Mouse (Mus musculus) heart, embryonic 11.5 days (tissue): ENCODE data around the gene Mon2. TPM values are rescaled to one million over a fixed set of nuclear protein-coding genes. Genes with fewer than 3 reads are reported as not detected.

Source experiments
- ATAC-seq: fragments of 200-750 bp; cut with Nextera tagmentation; replicated peaks from 2 replicates; pipeline ENCODE4 v1.8.0; 2017; ENCODE audit warnings: moderate library complexity; ENCODE audit not compliant: insufficient number of reproducible peaks, low FRiP score, low TSS enrichment
- H3K27ac ChIP-seq: fragments of 300-500 bp; sonication (generic); 2 replicates; pipeline ENCODE4 v1.5.1; 2014; ENCODE audit warnings: mild to moderate bottlenecking, low read depth, low read length
- H3K27me3 ChIP-seq: fragments of 300-500 bp; sonication (generic); 2 replicates; pipeline ENCODE4 v1.6.1; 2014; ENCODE audit warnings: mild to moderate bottlenecking, low read length, mixed read lengths; ENCODE audit not compliant: control insufficient read depth, insufficient read depth
- H3K36me3 ChIP-seq: fragments of 300-500 bp; sonication (generic); 2 replicates; pipeline ENCODE4 v1.6.1; 2014; ENCODE audit warnings: mild to moderate bottlenecking, low read length, moderate library complexity, mixed read lengths; ENCODE audit not compliant: control insufficient read depth, insufficient read depth
- H3K4me1 ChIP-seq: fragments of 300-500 bp; sonication (generic); 2 replicates; pipeline ENCODE4 v1.6.1; 2014; ENCODE audit warnings: low read length; ENCODE audit not compliant: control insufficient read depth, insufficient read depth
- H3K4me2 ChIP-seq: fragments of 300-500 bp; sonication (generic); 2 replicates; pipeline ENCODE4 v1.6.1; 2014; ENCODE audit warnings: mild to moderate bottlenecking, moderate library complexity
- H3K4me3 ChIP-seq: fragments of 300-500 bp; sonication (generic); 2 replicates; pipeline ENCODE4 v1.5.1; 2014; ENCODE audit warnings: low read depth, low read length
- H3K9ac ChIP-seq: fragments of 300-500 bp; sonication (generic); 2 replicates; pipeline ENCODE4 v1.6.1; 2014; ENCODE audit warnings: mild to moderate bottlenecking, low read depth, low read length, moderate library complexity
- H3K9me3 ChIP-seq: fragments of 300-500 bp; sonication (generic); replicated peaks from 2 replicates; pipeline ENCODE4 v1.6.1; 2016; ENCODE audit warnings: low read length; ENCODE audit not compliant: control insufficient read depth
- WGBS: fragments of 180-500 bp; shearing (Covaris S2); extraction: QIAGEN DNeasy Blood & Tissue Kit; methylation state at CpG from one replicate; pipeline ENCODE4 v1.1.7; 2014; ENCODE audit not compliant: insufficient replicate concordance; 5-methylcytosine and 5-hydroxymethylcytosine counted together
- polyA plus RNA-seq: library from polyadenylated mRNA; unstranded; fragments of >200 nt; fragmentation: Nextera tagmentation; extraction: Ambion mirVana; gene quantifications from 2 replicates; pipeline ENCODE4 v1.2.1, GENCODE M21; 2014

Gene Mon2
- polyA plus RNA-seq, 1 experiment from 2014 or later, result 23.7 TPM

DNA sequence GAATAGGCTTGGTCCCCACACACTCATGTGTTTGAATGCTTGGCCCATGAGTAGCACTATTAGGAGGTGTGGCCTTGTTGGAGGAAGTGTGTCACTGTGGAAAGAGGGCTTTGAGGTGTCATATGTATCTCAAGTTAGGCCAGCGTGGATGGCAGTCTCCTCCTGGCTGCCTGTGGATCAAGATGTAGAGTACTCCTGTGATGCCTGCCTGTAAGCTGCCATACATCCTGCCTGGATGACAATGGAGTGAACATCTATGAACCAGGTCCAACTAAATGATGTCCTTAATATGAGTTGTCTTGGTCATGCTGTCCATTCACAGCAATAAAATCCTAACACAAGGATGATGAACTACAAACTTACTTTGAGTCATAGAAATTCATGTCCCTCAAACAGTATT is 64.9 kb downstream of the Mon2 start:
- no peaks in the 10 kb centered on the region for H3K4me1 ChIP-seq
- WGBS, result 88% methylated on average over 1 of the region's 1 CpGs
- H3K9me3 ChIP-seq, result no peaks in the 10 kb centered on the region
- H3K4me2 ChIP-seq, result no peak overlapping the region
- no peak overlapping the region for H3K27ac ChIP-seq
- no peak for ATAC-seq
- H3K36me3 ChIP-seq, result peaks cover 28% of the 10 kb centered on the region
- H3K4me3 ChIP-seq, result no peak overlapping the region
- H3K9ac ChIP-seq, result no peak overlapping the region
- no peaks in the 10 kb centered on the region for H3K27me3 ChIP-seq

- no peaks in the 10 kb centered on the region for H3K4me1 ChIP-seq
- no peak overlapping the region for H3K27ac ChIP-seq
- 89% methylated on average over 20 of the region's 20 CpGs for WGBS
- no peaks in the 10 kb centered on the region for H3K9me3 ChIP-seq
- H3K36me3 ChIP-seq, result peaks cover 9% of the 10 kb centered on the region; the same call in 1 of the 2 replicates
- no peak for ATAC-seq
- no peaks in the 10 kb centered on the region for H3K27me3 ChIP-seq
- no peak overlapping the region for H3K4me2 ChIP-seq
- no peak overlapping the region for H3K4me3 ChIP-seq
- no peak overlapping the region for H3K9ac ChIP-seq
Observed at GRCm38 (mm10) chr10:123005237-123006185, 70.8 kb downstream of the Mon2 start.

DNA sequence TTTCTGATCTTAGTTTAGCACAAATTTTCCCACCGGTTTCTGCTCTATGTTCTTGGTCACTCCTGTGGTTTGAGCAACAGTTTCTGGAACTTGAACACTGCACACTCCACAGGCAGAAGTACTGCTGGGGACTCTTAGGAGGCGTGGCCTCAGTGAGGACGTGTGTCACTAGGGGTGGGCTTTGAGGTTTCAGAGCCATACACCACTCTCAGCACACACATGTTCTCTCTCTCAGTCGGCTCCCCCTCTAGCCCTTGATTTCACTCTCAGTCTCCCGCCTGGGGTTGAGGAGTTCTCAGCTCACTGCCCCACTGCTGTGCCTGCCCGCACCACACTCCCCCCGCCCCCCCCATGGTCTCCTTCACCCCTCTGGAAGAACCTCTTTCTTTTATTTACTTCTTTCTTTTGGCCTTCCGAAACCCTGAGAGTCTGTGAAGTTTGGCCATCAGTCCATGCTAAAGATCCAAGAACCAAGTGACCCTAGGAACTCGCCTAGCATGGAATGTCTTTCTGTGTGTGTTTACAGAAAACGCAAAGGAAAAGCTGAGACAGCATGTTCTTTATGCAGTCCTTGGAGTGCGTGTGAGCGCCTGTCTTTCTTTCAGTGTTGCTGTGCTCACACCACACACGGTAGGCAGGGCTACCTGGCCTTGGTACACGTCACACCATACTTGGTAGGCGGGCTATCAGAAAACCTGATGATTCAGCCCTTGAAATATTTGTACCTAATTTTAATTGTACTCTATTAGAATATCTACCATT is 71.6 kb downstream of the Mon2 start:
- no peaks in the 10 kb centered on the region for H3K4me1 ChIP-seq
- H3K4me3 ChIP-seq, result no peak overlapping the region
- H3K27ac ChIP-seq, result no peak overlapping the region; the same call in 1 of the 2 replicates
- H3K9ac ChIP-seq, result no peak overlapping the region
- no peaks in the 10 kb centered on the region for H3K27me3 ChIP-seq
- ATAC-seq, result no peak
- no peaks in the 10 kb centered on the region for H3K9me3 ChIP-seq
- WGBS, result 79% methylated on average over 15 of the region's 15 CpGs
- peaks cover 5% of the 10 kb centered on the region; the same call in 1 of the 2 replicates for H3K36me3 ChIP-seq
- no peak overlapping the region for H3K4me2 ChIP-seq

- WGBS, result 74% methylated on average over 1 of the region's 1 CpGs
- H3K4me2 ChIP-seq, result no peak overlapping the region
- no peaks in the 10 kb centered on the region for H3K27me3 ChIP-seq
- H3K9me3 ChIP-seq, result no peaks in the 10 kb centered on the region
- H3K36me3 ChIP-seq, result peaks cover 12% of the 10 kb centered on the region
- no peak for ATAC-seq
- no peaks in the 10 kb centered on the region for H3K4me1 ChIP-seq
- H3K27ac ChIP-seq, result no peak overlapping the region
- H3K4me3 ChIP-seq, result no peak overlapping the region
- no peak overlapping the region for H3K9ac ChIP-seq
Observed at GRCm38 (mm10) chr10:123001985-123002384, 74.3 kb downstream of the Mon2 start.

GRCm38 (mm10) chr10:123001363-123001762 is 74.9 kb downstream of the Mon2 start:
- Histone ChIP-seq H3K36me3 (peaks cover 14% of the 10 kb centered on the region), H3K9me3 (no peaks in the 10 kb centered on the region)
- 90% methylated on average over 3 of the region's 3 CpGs for WGBS

GRCm38 (mm10) chr10:122999356-122999755 is 76.9 kb downstream of the Mon2 start:
- Histone ChIP-seq H3K36me3 (peaks cover 24% of the 10 kb centered on the region), H3K9ac (no peak overlapping the region), H3K27ac (no peak overlapping the region), H3K4me2 (no peak overlapping the region), H3K4me1 (no peaks in the 10 kb centered on the region), H3K27me3 (no peaks in the 10 kb centered on the region), H3K9me3 (no peaks in the 10 kb centered on the region), H3K4me3 (no peak overlapping the region)
- WGBS, result 68% methylated on average over 6 of the region's 6 CpGs
- no peak for ATAC-seq

More at GRCm38 (mm10) chr10:123001363-123001762, 74.9 kb downstream of the Mon2 start:
- Histone ChIP-seq H3K4me1 (no peaks in the 10 kb centered on the region), H3K27me3 (no peaks in the 10 kb centered on the region), H3K4me3 (no peak overlapping the region), H3K9ac (no peak overlapping the region), H3K4me2 (no peak overlapping the region), H3K27ac (no peak overlapping the region)
- no peak for ATAC-seq

DNA sequence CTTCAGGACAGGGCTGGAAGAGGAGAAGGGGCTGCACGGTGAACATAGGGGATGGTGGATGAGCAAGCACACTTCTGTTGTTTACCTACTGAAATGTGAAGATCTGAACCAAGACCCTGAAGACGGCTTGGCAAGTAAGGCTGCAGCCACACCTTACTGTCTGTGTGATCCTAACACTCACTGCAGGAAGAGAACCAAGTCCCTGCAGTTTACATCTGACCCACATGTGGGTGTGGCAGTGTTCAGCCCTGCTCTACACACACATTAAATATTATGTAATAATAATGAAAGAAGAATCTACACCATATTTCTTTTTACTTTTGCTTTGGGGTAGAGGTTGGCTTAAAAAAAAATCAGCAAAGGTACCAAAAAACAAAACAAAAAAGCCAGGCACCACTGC is 78.5 kb downstream of the Mon2 start:
- H3K4me3 ChIP-seq, result no peak overlapping the region
- no peaks in the 10 kb centered on the region for H3K27me3 ChIP-seq
- no peak overlapping the region for H3K9ac ChIP-seq
- H3K36me3 ChIP-seq, result peaks cover 27% of the 10 kb centered on the region
- no peaks in the 10 kb centered on the region for H3K9me3 ChIP-seq
- no peaks in the 10 kb centered on the region for H3K4me1 ChIP-seq
- no peak overlapping the region for H3K4me2 ChIP-seq
- no peak for ATAC-seq
- 84% methylated on average over 2 of the region's 2 CpGs for WGBS
- H3K27ac ChIP-seq, result no peak overlapping the region

DNA sequence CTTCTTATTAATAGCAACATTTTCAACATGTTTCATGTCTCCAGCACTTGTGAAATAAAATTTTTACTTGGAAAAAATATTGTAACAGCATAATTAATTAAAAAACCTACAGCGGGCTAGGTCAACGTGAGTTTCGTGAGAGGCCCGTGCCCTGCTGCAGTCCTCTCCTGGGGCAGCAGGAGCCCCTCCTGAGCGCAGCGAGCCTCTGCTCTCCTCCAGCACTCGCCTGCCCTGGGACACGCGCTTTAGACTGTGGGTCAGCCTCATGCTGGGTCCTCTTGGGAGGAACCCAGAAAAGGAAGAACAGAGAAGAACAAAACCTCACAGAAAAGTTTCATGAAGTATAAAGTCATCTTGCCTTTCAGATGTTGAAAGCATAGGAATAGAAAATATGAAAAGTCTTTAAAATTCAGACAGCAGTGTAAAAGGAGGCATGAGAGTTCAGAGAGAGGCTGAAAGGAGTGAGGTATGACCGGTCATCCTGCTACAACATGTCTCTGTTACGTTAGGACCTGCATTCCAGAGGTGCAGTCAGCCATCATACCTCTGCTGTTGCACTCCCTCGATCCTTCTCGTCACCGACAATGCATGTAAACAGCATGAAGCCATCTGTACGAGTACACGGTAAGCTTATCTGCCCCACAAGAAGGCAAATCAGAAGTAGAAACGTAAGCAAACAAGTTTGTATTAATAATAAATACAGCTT is 81.8 kb downstream of the Mon2 start:
- Histone ChIP-seq H3K4me1 (peaks cover 12% of the 10 kb centered on the region), H3K9ac (no peak overlapping the region), H3K4me2 (no peak overlapping the region), H3K36me3 (peaks cover 24% of the 10 kb centered on the region), H3K4me3 (no peak overlapping the region), H3K9me3 (no peaks in the 10 kb centered on the region), H3K27ac (no peak overlapping the region), H3K27me3 (no peaks in the 10 kb centered on the region)
- ATAC-seq, result no peak
- WGBS, result 81% methylated on average over 17 of the region's 17 CpGs
